Mouse (Mus musculus): ENCODE data around the gene Bcl11a.

GRCm38 (mm10) chr11:24132358-24132757 is 54.5 kb downstream of the Bcl11a start:
- TF ChIP-seq CTCF (IDR thresholded peaks at IDR 0.05; ENCODE audit: borderline replicate concordance, insufficient read depth, low read length): no peak
- TF ChIP-seq POLR2A (IDR thresholded peaks at IDR 0.05; ENCODE audit: low read depth, low read length): no peak
